Mouse (Mus musculus) neural tube, embryonic 14.5 days (tissue): Measurements from ENCODE around the gene Gapdh. TPM values are rescaled to one million over a fixed set of nuclear protein-coding genes. Genes with fewer than 3 reads are reported as not detected.

Experiments used
- ATAC-seq: fragments of 200-750 bp; cut with Nextera tagmentation; 2 replicates; pipeline ENCODE4 v1.8.0; 2017; ENCODE audit warnings: low read depth, mild to moderate bottlenecking, moderate TSS enrichment, moderate library complexity
- H3K27ac ChIP-seq: fragments of 300-500 bp; sonication (generic); 2 replicates; pipeline ENCODE4 v1.5.1; 2014; ENCODE audit warnings: low read depth, mild to moderate bottlenecking, control low read depth, low read length, moderate library complexity, mixed read lengths
- H3K27me3 ChIP-seq: fragments of 300-500 bp; sonication (generic); 2 replicates; pipeline ENCODE4 v1.6.1; 2014; ENCODE audit warnings: low read length; ENCODE audit not compliant: control insufficient read depth, insufficient read depth
- H3K36me3 ChIP-seq: fragments of 300-500 bp; sonication (generic); 2 replicates; pipeline ENCODE4 v1.6.1; 2014; ENCODE audit warnings: low read length, mixed read lengths; ENCODE audit not compliant: control insufficient read depth, insufficient read depth
- H3K4me1 ChIP-seq: fragments of 300-500 bp; sonication (generic); 2 replicates; pipeline ENCODE4 v1.6.1; 2014; ENCODE audit warnings: low read length; ENCODE audit not compliant: control insufficient read depth, insufficient read depth
- H3K4me2 ChIP-seq: fragments of 300-500 bp; sonication (generic); 2 replicates; pipeline ENCODE4 v1.6.1; 2014; ENCODE audit warnings: mild to moderate bottlenecking, low read depth, low read length, control low read depth
- H3K4me3 ChIP-seq: fragments of 300-500 bp; sonication (generic); 2 replicates; pipeline ENCODE4 v1.5.1; 2014; ENCODE audit warnings: low read depth, low read length, control low read depth, mixed read lengths
- H3K9ac ChIP-seq: fragments of 300-500 bp; sonication (generic); replicated peaks from 2 replicates; pipeline ENCODE4 v1.6.1; 2014; ENCODE audit warnings: low read depth, mild to moderate bottlenecking, control low read depth, low read length, mixed read lengths
- H3K9me3 ChIP-seq: fragments of 300-500 bp; sonication (generic); 2 replicates; pipeline ENCODE4 v1.6.1; 2016; ENCODE audit warnings: low read length; ENCODE audit not compliant: control insufficient read depth
- WGBS: fragments of 180-500 bp; shearing (Covaris S2); extraction: QIAGEN DNeasy Blood & Tissue Kit; methylation state at CpG from one replicate; pipeline ENCODE4 v1.1.7; 2014; 5-methylcytosine and 5-hydroxymethylcytosine counted together
- microRNA-seq: library from miRNA; unstranded; fragments of <30 nt; microRNA quantifications from one replicate; pipeline ENCODE4, GENCODE M21; 2016
- polyA plus RNA-seq: library from polyadenylated mRNA; unstranded; fragments of >200 nt; fragmentation: Nextera tagmentation; extraction: Ambion mirVana; gene quantifications from 2 replicates; pipeline ENCODE4 v1.2.1, GENCODE M21; 2014

Gene Gapdh
- polyA plus RNA-seq, 1 experiment from 2014 or later: 1,492 TPM

- Histone ChIP-seq H3K9ac (no peak overlapping the region), H3K36me3 (peaks cover 92% of the 10 kb centered on the region), H3K27me3 (no peaks in the 10 kb centered on the region), H3K4me1 (no peaks in the 10 kb centered on the region), H3K27ac (no peak overlapping the region), H3K4me2 (no peak overlapping the region), H3K9me3 (no peaks in the 10 kb centered on the region), H3K4me3 (no peak overlapping the region)
- 91% methylated on average over 11 of the region's 11 CpGs for WGBS
- no peak for ATAC-seq
Measured at GRCm38 (mm10) chr6:125112553-125112952, 53.7 kb downstream of the Gapdh start.

Small RNAs within 50 kb of the gene (microRNA-seq; reads per million reads assigned to microRNA genes)
- not detected for gene Mir3098

Other genes starting within 250 kb of the Gapdh start
- 664 and 670 TPM in 2 replicates for gene Ptms, start 246.4 kb downstream of the Gapdh start, polyA plus RNA-seq
- 560 and 584 TPM in 2 replicates for gene Mlf2, start 235.1 kb downstream of the Gapdh start, polyA plus RNA-seq
- 89.5 and 93.8 TPM in 2 replicates for gene Cops7a, start 200.9 kb downstream of the Gapdh start, polyA plus RNA-seq
- gene Pianp, start 169.8 kb downstream of the Gapdh start, polyA plus RNA-seq: 41.3 and 62.3 TPM in 2 replicates
- gene Zfp384, start 157.3 kb downstream of the Gapdh start, polyA plus RNA-seq: 12.3 and 16.5 TPM in 2 replicates
- gene Ing4, start 126.7 kb downstream of the Gapdh start, polyA plus RNA-seq: 105 and 116 TPM in 2 replicates
- gene Acrbp, start 116.8 kb downstream of the Gapdh start, polyA plus RNA-seq: 16.8 and 19.8 TPM in 2 replicates
- 0.70 and 0.91 TPM in 2 replicates for gene Lpar5, start 98.5 kb downstream of the Gapdh start, polyA plus RNA-seq
- 72.1 and 82.2 TPM in 2 replicates for gene Chd4, start 70.5 kb downstream of the Gapdh start, polyA plus RNA-seq
- 45.0 and 49.6 TPM in 2 replicates for gene Nop2, start 34.6 kb downstream of the Gapdh start, polyA plus RNA-seq
- 18.3 and 18.5 TPM in 2 replicates for gene Iffo1, start 21.2 kb downstream of the Gapdh start, polyA plus RNA-seq
- 22.6 and 46.4 TPM in 2 replicates for gene Ncapd2, start 25.2 kb upstream of the Gapdh start, polyA plus RNA-seq
- 135 and 138 TPM in 2 replicates for gene Mrpl51, start 25.3 kb upstream of the Gapdh start, polyA plus RNA-seq
- gene Vamp1, start 49.1 kb upstream of the Gapdh start, polyA plus RNA-seq: 14.1 and 21.2 TPM in 2 replicates
- gene Tapbpl, start 65.4 kb upstream of the Gapdh start, polyA plus RNA-seq: 5.0 and 5.1 TPM in 2 replicates
- gene Cd27, start 70.5 kb upstream of the Gapdh start, polyA plus RNA-seq: 1.0 and 2.5 TPM in 2 replicates
- gene Tuba3a, start 119.6 kb upstream of the Gapdh start, polyA plus RNA-seq: not detected in 2 replicates
- 11.0 and 14.8 TPM in 2 replicates for gene Ltbr, start 147.4 kb upstream of the Gapdh start, polyA plus RNA-seq
- gene Scnn1a, start 154.2 kb upstream of the Gapdh start, polyA plus RNA-seq: 0.67 and 0.77 TPM in 2 replicates
- 6.5 and 15.0 TPM in 2 replicates for gene Tnfrsf1a, start 182.9 kb upstream of the Gapdh start, polyA plus RNA-seq
- 0.09 and 0.13 TPM in 2 replicates for gene Plekhg6, start 214.3 kb upstream of the Gapdh start, polyA plus RNA-seq